9 mouse cellular contexts compared by ENCODE assay signal in the genomic region with DNA sequence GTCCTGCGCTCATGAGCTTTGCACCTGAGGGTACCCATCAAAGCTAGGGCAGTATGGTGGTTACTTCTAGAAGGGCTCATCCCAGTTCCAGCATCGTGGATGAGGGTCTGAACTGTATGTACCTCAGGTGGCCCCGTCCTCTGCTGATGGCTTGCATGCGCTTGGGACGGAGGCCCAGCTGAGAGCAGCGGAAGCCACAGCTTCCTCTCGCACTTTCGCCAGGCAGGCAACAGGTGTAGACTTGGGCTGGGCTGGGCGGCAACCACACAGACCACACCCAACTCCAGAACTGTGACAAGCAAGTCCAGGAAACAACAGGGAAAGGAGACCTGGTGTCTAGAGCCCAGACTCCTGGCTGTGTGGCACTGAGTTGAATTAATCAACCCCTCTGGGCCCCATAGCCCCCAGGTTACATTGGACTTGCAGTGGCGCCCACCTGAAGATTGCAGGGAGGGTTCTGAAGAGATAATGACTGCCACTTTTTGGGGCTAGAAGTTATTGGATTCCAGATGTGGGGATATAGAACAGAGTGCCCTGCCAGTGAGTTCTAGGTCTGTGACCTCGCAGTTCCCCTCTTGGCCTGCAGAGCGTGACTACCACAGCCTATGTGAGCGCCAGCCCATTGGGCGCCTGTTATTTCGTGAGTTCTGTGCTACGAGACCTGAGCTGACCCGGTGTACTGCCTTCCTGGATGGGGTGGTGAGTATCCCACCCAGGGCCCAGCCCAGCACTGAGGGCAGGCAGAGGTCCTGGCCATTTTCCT. TPM values are rescaled to one million over a fixed set of nuclear protein-coding genes. Genes with fewer than 3 reads are reported as not detected.
DNase-seq lines count a peak whose midpoint lies in the region; ATAC-seq lines count a peak whose summit lies in the region.
"Had no signal": no experiment of that assay in that cellular context is flagged by ENCODE, and none has a peak within 500 bp of the region (broad histone marks: within the 10 kb centered on the region; RNA-seq: fewer than 3 reads in every experiment).

No protein-coding gene starts in this region.

- H3K27me3 ChIP-seq in heart, embryonic 12.5 days (replicated peaks), result no peaks in the 10 kb centered on the region

- no peak for ATAC-seq in heart, embryonic 12.5 days (ENCODE audit: insufficient number of reproducible peaks, low FRiP score)
- ATAC-seq in common myeloid progenitor, adult 5-6 weeks (replicated peaks; ENCODE audit: low read depth, poor library complexity, severe bottlenecking), result 0 out of 2 replicates have a peak, but pooled peaks have one; percentile 7

- DNase-seq in heart, adult 18-20 months, result peak; percentile 22 to 45
- DNase-seq in A20 (ENCODE audit: low read depth, low spot score), result peak; percentile 92
- peak; percentile 44 to 66 for DNase-seq in natural killer cell, adult 2 months (ENCODE audit: low spot score in 2 of 2)
- no peak for DNase-seq in right cerebral cortex, postnatal 14 days
- DNase-seq in cerebellum, adult 9-10 months, result no peak
- no peak for DNase-seq in cerebellum, postnatal 4 days (ENCODE audit: low spot score in 2 of 2)
- DNase-seq: midbrain, embryonic 14.5 days had no signal

- H3K4me2 ChIP-seq in heart, embryonic 12.5 days, result no peak overlapping the region

- H3K4me1 ChIP-seq in heart, embryonic 12.5 days (replicated peaks), result peaks cover 26% of the 10 kb centered on the region

- no peak overlapping the region for H3K9ac ChIP-seq in heart, embryonic 12.5 days

- no peak overlapping the region for H3K27ac ChIP-seq in heart, embryonic 12.5 days (ENCODE audit: poor library complexity, severe bottlenecking)

- 93% methylated on average over 17 of the region's 17 CpGs for WGBS in heart, embryonic 12.5 days

- H3K36me3 ChIP-seq in heart, embryonic 12.5 days, result peaks cover 54% of the 10 kb centered on the region

- H3K9me3 ChIP-seq in heart, embryonic 12.5 days (replicated peaks), result no peaks in the 10 kb centered on the region

- no peak overlapping the region for H3K4me3 ChIP-seq in heart, embryonic 12.5 days

RNA-seq across cellular contexts. Expression of a gene that starts 5.0 kb away (rescaled TPM):
- total RNA-seq in heart, adult 18-20 months (2021), result 10 to 100 TPM; 13.9 to 17.1 TPM
- polyA plus RNA-seq in heart, embryonic 12.5 days (2016; fragmentation: Nextera tagmentation; extraction: Ambion mirVana), result 27.6 and 29.1 TPM in 2 replicates
- total RNA-seq in common myeloid progenitor, adult 5-6 weeks (2017), result 68.9 and 84.5 TPM in 2 replicates

RNA-seq across cellular contexts. Expression of a gene that starts 14.2 kb away (rescaled TPM):
- under 1 TPM; 0.45 to 0.82 TPM for total RNA-seq in heart, adult 18-20 months (2021)
- 0.41 TPM in 1 of 2 replicates, not detected in the other for polyA plus RNA-seq in heart, embryonic 12.5 days (2016; fragmentation: Nextera tagmentation; extraction: Ambion mirVana)
- total RNA-seq in common myeloid progenitor, adult 5-6 weeks (2017), result 0.27 TPM in 1 of 2 replicates, not detected in the other

RNA-seq across cellular contexts. Expression of a gene that starts 23.3 kb away (rescaled TPM):
- total RNA-seq in heart, adult 18-20 months (2021), result not detected
- polyA plus RNA-seq in heart, embryonic 12.5 days (2016; fragmentation: Nextera tagmentation; extraction: Ambion mirVana), result 0.96 TPM in 1 of 2 replicates, not detected in the other
- total RNA-seq in common myeloid progenitor, adult 5-6 weeks (2017), result not detected in 2 replicates
- polyA plus RNA-seq: midbrain, embryonic 14.5 days had no signal

RNA-seq across cellular contexts. Expression of a gene that starts 34.8 kb away (rescaled TPM):
- total RNA-seq in heart, adult 18-20 months (2021), result not detected
- polyA plus RNA-seq in heart, embryonic 12.5 days (2016; fragmentation: Nextera tagmentation; extraction: Ambion mirVana), result not detected in 2 replicates
- not detected in 2 replicates for total RNA-seq in common myeloid progenitor, adult 5-6 weeks (2017)
- polyA plus RNA-seq: midbrain, embryonic 14.5 days had no signal

RNA-seq across cellular contexts. Expression of a gene that starts 38.1 kb away (rescaled TPM):
- 1 to 10 TPM; 5.7 to 6.4 TPM for total RNA-seq in heart, adult 18-20 months (2021)
- polyA plus RNA-seq in heart, embryonic 12.5 days (2016; fragmentation: Nextera tagmentation; extraction: Ambion mirVana), result 101 TPM in 2 replicates
- 1.1 and 5.3 TPM in 2 replicates for total RNA-seq in common myeloid progenitor, adult 5-6 weeks (2017)

Comparison
In these comparisons a context has a peak if more than half of its experiments do, and no peak if none do; other contexts are left out.
1. DNase-seq: peak in heart, adult 18-20 months (2 of 2), A20 (single experiment) and natural killer cell, adult 2 months (2 of 2); none in right cerebral cortex, postnatal 14 days (single experiment), cerebellum, adult 9-10 months (single experiment) and cerebellum, postnatal 4 days (0 of 2).